Mouse (Mus musculus): ENCODE measurements around the gene Hkdc1. TPM values are rescaled to one million over a fixed set of nuclear protein-coding genes. Genes with fewer than 3 reads are reported as not detected.
A peak's percentile ranks its signal among the peaks of the same experiment; 100 is the strongest.

Hkdc1 gene
- polyA plus RNA-seq, 1 experiment from 2014 or later = 0.12 TPM

- Histone ChIP-seq H3K27ac (no peak overlapping the region), H3K4me1 (peaks cover 13% of the 10 kb centered on the region), H3K4me3 (no peak overlapping the region), H3K36me3 (replicated peaks) (no peaks in the 10 kb centered on the region), H3K27me3 (ENCODE audit: poor library complexity, severe bottlenecking) (no peaks in the 10 kb centered on the region), H3K9me3 (no peaks in the 10 kb centered on the region)
- DNase-seq (ENCODE audit: extremely low spot score, low spot score) = no peak
- WGBS = 85% methylated on average over 5 of the region's 5 CpGs
Measured at GRCm38 (mm10) chr10:62345147-62345546, 77.1 kb downstream of the Hkdc1 start.

- H3K36me3 ChIP-seq (replicated peaks) = no peaks in the 10 kb centered on the region
- H3K27me3 ChIP-seq (ENCODE audit: poor library complexity, severe bottlenecking) = peaks cover 1% of the 10 kb centered on the region
- H3K27ac ChIP-seq = no peak overlapping the region
- H3K9me3 ChIP-seq = no peaks in the 10 kb centered on the region
- no peak overlapping the region for H3K4me3 ChIP-seq
- peaks cover 19% of the 10 kb centered on the region for H3K4me1 ChIP-seq
- DNase-seq (ENCODE audit: extremely low spot score, low spot score) = no peak
- 92% methylated on average over 9 of the region's 9 CpGs for WGBS
Measured at GRCm38 (mm10) chr10:62344004-62344752, 78.1 kb downstream of the Hkdc1 start.

- peaks cover 35% of the 10 kb centered on the region for H3K4me1 ChIP-seq
- DNase-seq (ENCODE audit: extremely low spot score, low spot score) = no peak
- no peaks in the 10 kb centered on the region for H3K9me3 ChIP-seq
- no peaks in the 10 kb centered on the region for H3K36me3 ChIP-seq (replicated peaks)
- peak overlapping the region; percentile 48 for H3K27ac ChIP-seq
- H3K27me3 ChIP-seq (ENCODE audit: poor library complexity, severe bottlenecking) = peaks cover 13% of the 10 kb centered on the region
- 90% methylated on average over 6 of the region's 6 CpGs for WGBS
- H3K4me3 ChIP-seq = peak overlapping the region; percentile 26
Measured at GRCm38 (mm10) chr10:62342512-62342911, 79.8 kb downstream of the Hkdc1 start.

GRCm38 (mm10) chr10:62341956-62342355 lies 80.3 kb downstream of the Hkdc1 start:
- WGBS = 81% methylated on average over 4 of the region's 4 CpGs
- no peak for DNase-seq (ENCODE audit: extremely low spot score, low spot score)
- H3K9me3 ChIP-seq = no peaks in the 10 kb centered on the region
- peaks cover 40% of the 10 kb centered on the region for H3K4me1 ChIP-seq
- H3K36me3 ChIP-seq (replicated peaks) = no peaks in the 10 kb centered on the region
- H3K27ac ChIP-seq = peak overlapping the region; percentile 48
- H3K4me3 ChIP-seq = peak overlapping the region; percentile 26
- peaks cover 13% of the 10 kb centered on the region for H3K27me3 ChIP-seq (ENCODE audit: poor library complexity, severe bottlenecking)

- peak overlapping the region; percentile 82 for H3K4me3 ChIP-seq
- H3K9me3 ChIP-seq = no peaks in the 10 kb centered on the region
- H3K36me3 ChIP-seq (replicated peaks) = no peaks in the 10 kb centered on the region
- peaks cover 50% of the 10 kb centered on the region for H3K4me1 ChIP-seq
- peak overlapping the region; percentile 90 for H3K27ac ChIP-seq
- no peak for DNase-seq (ENCODE audit: extremely low spot score, low spot score)
- WGBS = 30% methylated on average over 3 of the region's 3 CpGs
- peaks cover 13% of the 10 kb centered on the region for H3K27me3 ChIP-seq (ENCODE audit: poor library complexity, severe bottlenecking)
Measured at GRCm38 (mm10) chr10:62340991-62341390, 81.3 kb downstream of the Hkdc1 start.

GRCm38 (mm10) chr10:62340095-62340731 lies 82.1 kb downstream of the Hkdc1 start:
- Histone ChIP-seq H3K36me3 (replicated peaks) (no peaks in the 10 kb centered on the region), H3K27ac (peak overlapping the region; percentile 90), H3K27me3 (ENCODE audit: poor library complexity, severe bottlenecking) (peaks cover 13% of the 10 kb centered on the region), H3K4me1 (peaks cover 58% of the 10 kb centered on the region), H3K9me3 (no peaks in the 10 kb centered on the region), H3K4me3 (peak overlapping the region; percentile 82)
- DNase-seq (ENCODE audit: extremely low spot score, low spot score) = peak; percentile 97
- WGBS = under 1% methylated on average over 38 of the region's 38 CpGs

- H3K27me3 ChIP-seq (ENCODE audit: poor library complexity, severe bottlenecking) = peaks cover 13% of the 10 kb centered on the region
- 3% methylated on average over 45 of the region's 45 CpGs for WGBS
- no peaks in the 10 kb centered on the region for H3K36me3 ChIP-seq (replicated peaks)
- peak; percentile 30 for DNase-seq (ENCODE audit: extremely low spot score, low spot score)
- H3K4me1 ChIP-seq = peaks cover 65% of the 10 kb centered on the region
- no peaks in the 10 kb centered on the region for H3K9me3 ChIP-seq
- H3K27ac ChIP-seq = peak overlapping the region; percentile 90
- H3K4me3 ChIP-seq = peak overlapping the region; percentile 82
Measured at GRCm38 (mm10) chr10:62339211-62340094, 82.8 kb downstream of the Hkdc1 start.

GRCm38 (mm10) chr10:62338626-62339025 lies 83.7 kb downstream of the Hkdc1 start:
- H3K4me1 ChIP-seq = peaks cover 67% of the 10 kb centered on the region

GRCm38 (mm10) chr10:62338176-62338575 lies 84.1 kb downstream of the Hkdc1 start:
- peak overlapping the region; percentile 58 for H3K27ac ChIP-seq
- no peak for DNase-seq (ENCODE audit: extremely low spot score, low spot score)
- peaks cover 13% of the 10 kb centered on the region for H3K27me3 ChIP-seq (ENCODE audit: poor library complexity, severe bottlenecking)
- no peaks in the 10 kb centered on the region for H3K36me3 ChIP-seq (replicated peaks)
- H3K4me3 ChIP-seq = peak overlapping the region; percentile 82; the same call in 1 of the 2 replicates
- H3K4me1 ChIP-seq = peaks cover 69% of the 10 kb centered on the region
- H3K9me3 ChIP-seq = no peaks in the 10 kb centered on the region
- 24% methylated on average over 9 of the region's 9 CpGs for WGBS

More at GRCm38 (mm10) chr10:62338626-62339025, 83.7 kb downstream of the Hkdc1 start:
- H3K27ac ChIP-seq = peak overlapping the region; percentile 58; the same call in 1 of the 2 replicates
- WGBS = 26% methylated on average over 5 of the region's 5 CpGs
- H3K27me3 ChIP-seq (ENCODE audit: poor library complexity, severe bottlenecking) = peaks cover 13% of the 10 kb centered on the region
- peak overlapping the region; percentile 82 for H3K4me3 ChIP-seq
- H3K36me3 ChIP-seq (replicated peaks) = no peaks in the 10 kb centered on the region
- no peak for DNase-seq (ENCODE audit: extremely low spot score, low spot score)
- H3K9me3 ChIP-seq = no peaks in the 10 kb centered on the region

- no peaks in the 10 kb centered on the region for H3K36me3 ChIP-seq (replicated peaks)
- H3K27ac ChIP-seq = peak overlapping the region; percentile 12; the same call in 1 of the 2 replicates
- no peak overlapping the region for H3K4me3 ChIP-seq
- H3K27me3 ChIP-seq (ENCODE audit: poor library complexity, severe bottlenecking) = peaks cover 13% of the 10 kb centered on the region
- WGBS = 24% methylated on average over 12 of the region's 12 CpGs
- peaks cover 77% of the 10 kb centered on the region for H3K4me1 ChIP-seq
- no peaks in the 10 kb centered on the region for H3K9me3 ChIP-seq
- no peak for DNase-seq (ENCODE audit: extremely low spot score, low spot score)
Measured at GRCm38 (mm10) chr10:62336601-62337578, 85.4 kb downstream of the Hkdc1 start.

GRCm38 (mm10) chr10:62335423-62335776 lies 86.9 kb downstream of the Hkdc1 start:
- Histone ChIP-seq H3K36me3 (replicated peaks) (no peaks in the 10 kb centered on the region), H3K4me3 (no peak overlapping the region), H3K9me3 (no peaks in the 10 kb centered on the region), H3K27ac (no peak overlapping the region), H3K27me3 (ENCODE audit: poor library complexity, severe bottlenecking) (peaks cover 13% of the 10 kb centered on the region), H3K4me1 (peaks cover 67% of the 10 kb centered on the region)
- no peak for DNase-seq (ENCODE audit: extremely low spot score, low spot score)
- WGBS = 19% methylated on average over 6 of the region's 6 CpGs
